19 mouse cellular contexts compared by ENCODE assay signal in genomic region chr1:134384581-134384980, GRCm38 (mm10). TPM values are rescaled to one million over a fixed set of nuclear protein-coding genes. Genes with fewer than 3 reads are reported as not detected.
"Had no signal": no experiment of that assay in that cellular context is flagged by ENCODE, and none has a peak within 500 bp of the region (broad histone marks: within the 10 kb centered on the region; RNA-seq: fewer than 3 reads in every experiment).

No protein-coding gene starts in this region.

- DNase-seq: kidney, postnatal 14 days; kidney, postnatal 4 days; layer of hippocampus, postnatal 36 days; liver; lung, adult 18-20 months; lung, postnatal 10 days; lung, postnatal 4 days; right cerebral cortex, adult 18-20 months; right cerebral cortex, postnatal 14 days; right cerebral cortex, postnatal 4 days; thymus, adult 2 months; thymus, postnatal 14 days; thymus, postnatal 4 days had no signal

RNA-seq across cellular contexts. Expression of gene 4933406M09Rik, which starts 1.2 kb away (rescaled TPM):
- total RNA-seq: layer of hippocampus, adult 18-20 months; layer of hippocampus, postnatal 36 days; left cerebral cortex, adult 2 months; left cerebral cortex, postnatal 10 days; left cerebral cortex, postnatal 36 days; megakaryocyte progenitor cell, adult 5-6 weeks; megakaryocyte-erythroid progenitor cell, adult 5-6 weeks had no signal
